Mouse (Mus musculus): ENCODE measurements around the gene Rnf166.

Rnf166 gene

GRCm38 (mm10) chr8:122436586-122437125 is 39.2 kb downstream of the Rnf166 start:
- DNase-seq: no peak

DNA sequence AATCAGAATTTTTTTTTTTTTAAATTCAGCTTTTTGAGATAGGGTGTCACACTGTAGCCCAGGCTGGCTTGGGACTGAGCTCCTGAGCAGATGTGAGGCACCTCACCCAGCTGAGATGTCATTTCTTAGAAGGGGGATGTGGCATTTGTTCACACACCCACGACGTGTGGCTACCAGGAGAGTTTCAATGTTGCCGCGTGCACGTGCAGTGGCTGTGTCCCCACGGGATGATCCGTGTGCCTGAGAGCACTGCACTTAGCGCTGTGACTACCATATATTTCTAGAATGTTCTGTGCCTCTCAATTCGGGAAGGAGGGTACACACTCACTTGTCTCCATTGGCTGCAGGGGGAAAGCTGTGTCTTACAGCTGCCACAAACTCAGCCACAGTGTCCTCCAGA is 39.7 kb downstream of the Rnf166 start:
- DNase-seq: no peak

GRCm38 (mm10) chr8:122435375-122435774 is 40.5 kb downstream of the Rnf166 start:
- no peak for DNase-seq

DNA sequence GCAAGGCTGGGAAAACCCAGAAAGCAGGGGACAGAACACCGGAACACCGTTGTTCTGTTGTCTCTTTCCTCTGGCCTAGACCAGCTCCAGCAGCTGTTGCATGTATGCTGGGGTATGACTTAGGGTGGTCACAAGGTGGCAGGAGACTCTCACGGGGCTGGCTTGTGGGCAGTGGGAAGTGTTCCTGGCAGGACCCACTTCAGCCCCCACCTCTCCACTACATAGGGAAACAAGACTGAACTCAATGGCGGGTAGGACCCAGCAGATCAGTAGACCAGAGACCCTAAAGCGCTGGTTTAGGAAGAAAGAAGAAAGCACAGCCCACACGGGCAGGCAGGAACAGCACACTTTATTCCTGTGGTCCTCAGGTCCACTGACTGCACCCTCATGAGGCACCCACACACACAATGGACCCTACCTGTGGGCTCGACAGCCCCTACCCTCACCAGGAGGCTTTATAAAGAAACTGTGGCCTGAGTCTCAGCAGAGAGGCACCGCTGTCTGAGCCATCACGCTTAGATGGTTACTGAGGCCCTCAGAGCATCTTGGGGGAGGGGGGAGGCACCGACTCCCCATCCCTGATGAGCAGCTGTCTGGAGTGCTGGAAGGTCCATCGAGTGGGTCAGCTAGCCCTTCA is 42.5 kb downstream of the Rnf166 start:
- DNase-seq: no peak

DNA sequence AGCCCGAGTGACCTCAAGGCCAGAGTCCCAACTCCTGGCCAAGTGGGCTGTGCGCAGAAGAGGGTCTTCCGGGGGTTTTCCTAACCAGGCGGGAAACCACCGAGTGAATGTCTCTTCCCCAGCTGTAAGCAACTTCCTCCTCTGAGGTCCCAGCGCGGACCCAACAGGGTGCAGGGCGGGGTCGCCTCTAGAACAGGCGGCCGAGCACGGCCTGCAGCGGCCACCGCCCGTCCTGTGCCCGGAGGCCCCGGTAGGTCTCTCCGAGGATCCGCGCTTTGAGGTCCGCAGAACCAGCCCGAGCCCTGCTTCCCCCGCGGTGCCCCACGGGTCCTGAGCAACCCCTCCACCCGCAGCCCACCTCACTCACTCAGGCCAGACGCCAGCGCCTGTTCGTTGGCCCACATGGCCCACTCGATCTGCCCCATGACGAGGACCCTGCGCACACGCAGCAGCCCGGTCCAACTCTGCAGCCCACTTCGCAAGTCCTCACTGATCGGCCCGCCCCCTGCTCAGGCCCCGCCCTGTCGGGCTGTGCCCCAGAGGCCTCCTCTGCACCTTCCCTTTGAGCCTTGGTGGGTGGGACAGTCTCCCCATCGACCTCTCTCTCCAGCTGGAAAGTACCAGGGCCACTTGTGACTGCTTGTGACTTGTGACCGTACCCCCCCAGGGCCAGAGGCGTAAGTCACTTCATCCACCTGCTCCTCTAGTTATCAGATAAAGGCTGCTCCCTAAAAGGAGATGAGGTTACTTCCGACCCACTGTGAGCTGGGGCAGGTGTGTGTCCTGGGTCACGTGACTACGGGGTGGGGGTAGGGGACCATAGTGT is 43.2 kb downstream of the Rnf166 start, which contains the start of gene Cyba:
Cyba (minus strand) TSS at position 488 of the 826 bp plus-strand sequence.
- peak; percentile 86 for DNase-seq

- peak; percentile 41 for DNase-seq
Measured at GRCm38 (mm10) chr8:122431694-122432442, 44.0 kb downstream of the Rnf166 start.

DNA sequence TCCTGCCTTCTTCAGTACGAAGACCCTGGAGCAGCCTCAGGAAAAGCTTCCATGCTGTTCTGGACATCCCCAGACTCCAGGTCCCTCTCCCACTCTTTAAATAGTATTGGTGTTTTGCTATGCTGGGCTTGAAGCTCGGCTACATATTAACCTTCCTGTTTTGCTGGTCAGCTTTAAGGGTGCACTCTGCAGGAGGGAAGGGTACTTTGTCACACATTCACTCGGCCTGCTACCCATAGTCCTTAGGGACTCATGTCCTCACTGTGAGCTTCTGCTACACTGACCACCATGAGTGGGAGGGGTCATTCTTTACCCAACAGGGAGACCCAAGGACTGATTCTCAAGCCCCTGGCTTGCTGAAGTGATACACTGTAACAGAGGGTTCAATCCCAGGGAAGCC is 45.2 kb downstream of the Rnf166 start:
- DNase-seq: no peak

- DNase-seq: peak; percentile 41
Measured at GRCm38 (mm10) chr8:122430058-122430636, 45.7 kb downstream of the Rnf166 start.

GRCm38 (mm10) chr8:122428163-122428562 is 47.7 kb downstream of the Rnf166 start:
- no peak for DNase-seq

- no peak for DNase-seq
Measured at GRCm38 (mm10) chr8:122427607-122428006, 48.3 kb downstream of the Rnf166 start.

DNA sequence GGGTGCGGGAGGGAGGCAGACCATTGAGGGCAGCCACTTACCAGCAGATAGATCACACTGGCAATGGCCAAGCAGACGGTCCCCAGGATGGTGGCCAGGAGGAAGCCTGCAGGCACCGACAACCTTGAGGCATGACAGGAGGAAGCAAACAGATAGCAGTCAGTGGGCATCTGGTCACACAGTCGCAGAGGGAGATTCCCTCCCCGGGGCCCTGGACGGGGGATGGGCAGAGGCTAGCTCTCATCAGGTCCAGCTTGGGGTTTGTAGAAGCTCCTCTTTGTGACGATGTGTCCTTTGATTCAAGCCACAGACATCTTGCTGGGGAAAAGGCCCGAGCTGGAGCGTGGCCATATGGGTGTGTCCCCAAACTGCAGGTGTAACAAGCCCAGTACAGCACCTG is 49.7 kb downstream of the Rnf166 start:
- no peak for DNase-seq

GRCm38 (mm10) chr8:122423659-122424058 is 52.2 kb downstream of the Rnf166 start:
- DNase-seq: peak; percentile 66

GRCm38 (mm10) chr8:122423217-122423616 is 52.6 kb downstream of the Rnf166 start:
- no peak for DNase-seq

- DNase-seq: no peak
Measured at GRCm38 (mm10) chr8:122421376-122422070, 54.3 kb downstream of the Rnf166 start, which contains the start of gene Il17c. Il17c (plus strand) TSS chr8:122422020.

DNA sequence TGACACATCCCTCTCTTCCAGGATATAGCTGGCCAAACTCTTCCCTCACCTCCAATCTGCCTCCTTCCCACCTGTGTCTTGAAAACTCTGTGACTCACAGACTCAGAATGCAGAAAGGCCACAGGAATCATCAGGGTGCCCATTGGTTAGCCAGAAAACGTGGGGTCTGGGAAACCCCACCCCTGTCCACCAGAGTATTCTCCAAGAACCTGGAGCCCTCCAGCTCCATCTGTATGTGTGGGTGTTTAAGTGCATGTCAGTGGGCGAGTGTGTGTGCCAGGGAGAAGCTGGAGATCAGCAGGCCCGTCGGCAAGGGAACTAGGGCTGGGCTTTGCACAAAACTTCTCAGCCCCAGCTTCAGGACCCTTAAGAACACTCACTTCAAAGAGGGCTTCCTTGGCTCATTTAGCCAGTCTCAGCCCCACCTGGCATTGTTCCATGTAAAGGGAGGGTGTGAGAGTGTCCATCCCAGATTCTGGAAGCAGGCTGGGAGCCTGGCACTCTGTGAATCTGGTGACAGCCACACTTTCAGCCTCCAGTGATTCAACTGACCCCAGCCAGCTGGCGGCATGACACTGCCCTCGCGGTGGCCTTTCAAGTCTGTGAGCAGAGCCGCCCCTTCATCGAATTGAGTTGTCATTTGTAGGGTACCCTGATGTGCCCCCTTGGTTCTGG is 55.8 kb downstream of the Rnf166 start:
- DNase-seq: peak; percentile 41

Measured in lung, postnatal 14 days (tissue).